Mouse (Mus musculus) thymus, adult 2 months (tissue): ENCODE measurements at regions not wholly inside any gene's neighbourhood (a gene's known extent, or its start where the extent isn't known, plus 50 kb on each side); places are given as distances from the start of the nearest gene placed in this dataset.

ENCODE experiments used
- CTCF ChIP-seq: fragments of 200-500 bp; IDR thresholded peaks from 2 replicates; pipeline ENCODE4 v1.5.1; 2012; ENCODE audit warnings: mild to moderate bottlenecking, control low read depth, low read length, moderate library complexity, borderline replicate concordance; ENCODE audit not compliant: control insufficient read depth, poor library complexity, insufficient read depth; ENCODE audit errors: extremely low read depth
- POLR2A ChIP-seq: fragments of 200-500 bp; IDR thresholded peaks from 2 replicates; pipeline ENCODE4 v1.6.1; 2012; ENCODE audit warnings: mild to moderate bottlenecking, low read length, control low read depth, moderate library complexity; ENCODE audit not compliant: control insufficient read depth, poor library complexity, insufficient read depth; ENCODE audit errors: extremely low read depth

DNA sequence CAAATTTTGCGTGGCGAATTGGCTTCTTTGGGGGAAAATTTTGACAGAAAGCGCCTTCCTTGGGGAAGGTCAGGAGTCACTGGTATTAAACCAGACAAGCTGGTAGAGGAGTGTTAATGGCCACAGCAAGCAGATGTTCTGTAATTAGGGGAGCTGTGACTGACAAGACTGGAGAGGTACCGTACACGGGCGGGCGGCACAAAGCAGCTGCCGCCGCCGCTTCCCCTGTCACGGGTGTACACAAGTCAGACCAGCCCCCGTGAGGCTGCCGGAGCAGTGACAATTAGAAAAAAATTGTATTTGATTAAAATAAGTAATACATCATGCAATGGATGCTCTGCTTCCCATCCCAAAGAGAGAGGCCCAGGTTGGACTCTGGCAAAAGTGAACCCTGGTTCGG, 369.8 kb downstream of the Vrk1 start:
- TF ChIP-seq POLR2A = no peak
- TF ChIP-seq CTCF = no peak
